Mouse (Mus musculus) stomach, embryonic 15.5 days (tissue): ENCODE measurements around the gene Zbtb9. TPM values are rescaled to one million over a fixed set of nuclear protein-coding genes. Genes with fewer than 3 reads are reported as not detected.

ENCODE experiments used
- ATAC-seq: fragments of 200-750 bp; cut with Nextera tagmentation; 2 replicates; pipeline ENCODE4 v1.8.0; 2017; ENCODE audit warnings: low read depth, moderate number of reproducible peaks, moderate TSS enrichment; ENCODE audit not compliant: insufficient read depth, low FRiP score
- H3K27ac ChIP-seq: fragments of 300-500 bp; sonication (generic); 2 replicates; pipeline ENCODE4 v1.5.1; 2015; ENCODE audit warnings: mild to moderate bottlenecking, inconsistent platforms
- H3K27me3 ChIP-seq: fragments of 300-500 bp; sonication (generic); replicated peaks from 2 replicates; pipeline ENCODE4 v1.6.1; 2015; ENCODE audit warnings: inconsistent platforms
- H3K36me3 ChIP-seq: fragments of 300-500 bp; sonication (generic); 2 replicates; pipeline ENCODE4 v1.6.1; 2015; ENCODE audit warnings: inconsistent platforms
- H3K4me1 ChIP-seq: fragments of 300-500 bp; sonication (generic); 2 replicates; pipeline ENCODE4 v1.6.1; 2015; ENCODE audit warnings: inconsistent platforms
- H3K4me2 ChIP-seq: fragments of 300-500 bp; sonication (generic); 2 replicates; pipeline ENCODE4 v1.6.1; 2015; ENCODE audit warnings: mild to moderate bottlenecking, inconsistent platforms
- H3K4me3 ChIP-seq: fragments of 300-500 bp; sonication (generic); replicated peaks from 2 replicates; pipeline ENCODE4 v1.5.1; 2015; ENCODE audit warnings: inconsistent platforms
- H3K9ac ChIP-seq: fragments of 300-500 bp; sonication (generic); 2 replicates; pipeline ENCODE4 v1.6.1; 2015; ENCODE audit warnings: inconsistent platforms
- H3K9me3 ChIP-seq: fragments of 300-500 bp; sonication (generic); 2 replicates; pipeline ENCODE4 v1.6.1; 2016; ENCODE audit warnings: inconsistent platforms
- WGBS: fragments of 180-500 bp; shearing (Covaris S2); methylation state at CpG from one replicate; pipeline ENCODE4 v1.1.7; 2015; 5-methylcytosine and 5-hydroxymethylcytosine counted together
- polyA plus RNA-seq: library from polyadenylated mRNA; unstranded; fragments of >200 nt; fragmentation: Nextera tagmentation; extraction: Ambion mirVana; gene quantifications from 2 replicates; pipeline ENCODE4 v1.2.1, GENCODE M21; 2015

Gene Zbtb9
- polyA plus RNA-seq, 1 experiment from 2014 or later = 13.3 TPM

- H3K4me3 ChIP-seq = no peak overlapping the region
- peak overlapping the region; percentile 41 for H3K4me2 ChIP-seq
- peak; percentile 63 for ATAC-seq
Measured at GRCm38 (mm10) chr17:27038335-27039050, 65.5 kb downstream of the Zbtb9 start.

GRCm38 (mm10) chr17:27039432-27040102 lies 66.6 kb downstream of the Zbtb9 start:
- no peaks in the 10 kb centered on the region for H3K36me3 ChIP-seq
- H3K4me3 ChIP-seq = no peak overlapping the region
- H3K4me1 ChIP-seq = peaks cover 42% of the 10 kb centered on the region
- no peak overlapping the region for H3K9ac ChIP-seq
- ATAC-seq = no peak
- peak overlapping the region; percentile 41; the same call in 1 of the 2 replicates for H3K4me2 ChIP-seq
- no peaks in the 10 kb centered on the region for H3K27me3 ChIP-seq
- 63% methylated on average over 10 of the region's 10 CpGs for WGBS
- H3K9me3 ChIP-seq = no peaks in the 10 kb centered on the region
- no peak overlapping the region for H3K27ac ChIP-seq

More at GRCm38 (mm10) chr17:27038335-27039050, 65.5 kb downstream of the Zbtb9 start:
- H3K9me3 ChIP-seq = no peaks in the 10 kb centered on the region
- H3K36me3 ChIP-seq = no peaks in the 10 kb centered on the region
- no peak overlapping the region for H3K9ac ChIP-seq
- WGBS = 34% methylated on average over 17 of the region's 18 CpGs
- peak overlapping the region; percentile 7; the same call in 1 of the 2 replicates for H3K27ac ChIP-seq
- peaks cover 40% of the 10 kb centered on the region for H3K4me1 ChIP-seq
- no peaks in the 10 kb centered on the region for H3K27me3 ChIP-seq

GRCm38 (mm10) chr17:27040304-27041045 lies 67.5 kb downstream of the Zbtb9 start:
- Histone ChIP-seq H3K9ac (no peak overlapping the region), H3K4me1 (peaks cover 42% of the 10 kb centered on the region), H3K4me2 (peak overlapping the region; percentile 19; the same call in 1 of the 2 replicates), H3K27ac (peak overlapping the region; percentile 31; the same call in 1 of the 2 replicates), H3K36me3 (no peaks in the 10 kb centered on the region), H3K27me3 (no peaks in the 10 kb centered on the region), H3K4me3 (no peak overlapping the region), H3K9me3 (no peaks in the 10 kb centered on the region)
- WGBS = 22% methylated on average over 20 of the region's 20 CpGs
- no peak for ATAC-seq

GRCm38 (mm10) chr17:27041046-27041786 lies 68.2 kb downstream of the Zbtb9 start:
- H3K9me3 ChIP-seq = no peaks in the 10 kb centered on the region
- no peak overlapping the region for H3K9ac ChIP-seq
- ATAC-seq = no peak
- no peaks in the 10 kb centered on the region for H3K36me3 ChIP-seq
- H3K4me3 ChIP-seq = no peak overlapping the region
- no peaks in the 10 kb centered on the region for H3K27me3 ChIP-seq
- WGBS = 50% methylated on average over 13 of the region's 13 CpGs
- H3K4me2 ChIP-seq = no peak overlapping the region
- H3K4me1 ChIP-seq = peaks cover 42% of the 10 kb centered on the region
- H3K27ac ChIP-seq = no peak overlapping the region

- peaks cover 42% of the 10 kb centered on the region for H3K4me1 ChIP-seq
- no peak overlapping the region for H3K27ac ChIP-seq
- no peaks in the 10 kb centered on the region for H3K36me3 ChIP-seq
- H3K4me2 ChIP-seq = no peak overlapping the region
- no peaks in the 10 kb centered on the region for H3K9me3 ChIP-seq
- no peak for ATAC-seq
- H3K27me3 ChIP-seq = no peaks in the 10 kb centered on the region
- WGBS = 83% methylated on average over 2 of the region's 2 CpGs
- no peak overlapping the region for H3K9ac ChIP-seq
- H3K4me3 ChIP-seq = no peak overlapping the region
Measured at GRCm38 (mm10) chr17:27041787-27042055, 68.8 kb downstream of the Zbtb9 start.

- Histone ChIP-seq H3K9me3 (no peaks in the 10 kb centered on the region), H3K9ac (no peak overlapping the region), H3K4me3 (no peak overlapping the region), H3K27ac (no peak overlapping the region), H3K27me3 (no peaks in the 10 kb centered on the region), H3K4me1 (peaks cover 41% of the 10 kb centered on the region), H3K4me2 (no peak overlapping the region), H3K36me3 (no peaks in the 10 kb centered on the region)
- WGBS = 60% methylated on average over 6 of the region's 6 CpGs
- ATAC-seq = no peak
Measured at GRCm38 (mm10) chr17:27042840-27043239, 69.9 kb downstream of the Zbtb9 start.

- no peak overlapping the region for H3K27ac ChIP-seq
- no peak for ATAC-seq
- WGBS = 85% methylated on average over 6 of the region's 6 CpGs
- peaks cover 28% of the 10 kb centered on the region for H3K4me1 ChIP-seq
- no peaks in the 10 kb centered on the region for H3K27me3 ChIP-seq
- H3K4me3 ChIP-seq = no peak overlapping the region
- no peak overlapping the region for H3K4me2 ChIP-seq
- H3K9me3 ChIP-seq = no peaks in the 10 kb centered on the region
- H3K9ac ChIP-seq = no peak overlapping the region
- H3K36me3 ChIP-seq = no peaks in the 10 kb centered on the region
Measured at GRCm38 (mm10) chr17:27045164-27045563, 72.2 kb downstream of the Zbtb9 start.

- no peak for ATAC-seq
- Histone ChIP-seq H3K36me3 (no peaks in the 10 kb centered on the region), H3K9ac (no peak overlapping the region), H3K27ac (peak overlapping the region; percentile 86), H3K27me3 (no peaks in the 10 kb centered on the region), H3K4me2 (no peak overlapping the region), H3K9me3 (no peaks in the 10 kb centered on the region), H3K4me3 (no peak overlapping the region), H3K4me1 (peaks cover 35% of the 10 kb centered on the region)
- 64% methylated on average over 14 of the region's 14 CpGs for WGBS
Measured at GRCm38 (mm10) chr17:27047762-27048444, 74.9 kb downstream of the Zbtb9 start.

GRCm38 (mm10) chr17:27048445-27049239 lies 75.7 kb downstream of the Zbtb9 start:
- H3K27me3 ChIP-seq = no peaks in the 10 kb centered on the region
- H3K4me3 ChIP-seq = no peak overlapping the region
- no peaks in the 10 kb centered on the region for H3K9me3 ChIP-seq
- peak overlapping the region; percentile 86 for H3K27ac ChIP-seq
- H3K4me2 ChIP-seq = no peak overlapping the region
- H3K9ac ChIP-seq = no peak overlapping the region
- H3K4me1 ChIP-seq = peaks cover 31% of the 10 kb centered on the region
- H3K36me3 ChIP-seq = no peaks in the 10 kb centered on the region
- 0 out of 2 replicates have a peak, but pooled peaks have one; percentile 33 for ATAC-seq
- 50% methylated on average over 14 of the region's 14 CpGs for WGBS

- 0 out of 2 replicates have a peak overlapping the region, but pooled peaks have one; percentile 37 for H3K4me2 ChIP-seq
- no peak for ATAC-seq
- WGBS = 66% methylated on average over 5 of the region's 5 CpGs
- no peak overlapping the region for H3K4me3 ChIP-seq
- peaks cover 28% of the 10 kb centered on the region for H3K4me1 ChIP-seq
- H3K27ac ChIP-seq = peak overlapping the region; percentile 46; the same call in 1 of the 2 replicates
- no peaks in the 10 kb centered on the region for H3K9me3 ChIP-seq
- H3K9ac ChIP-seq = no peak overlapping the region
- no peaks in the 10 kb centered on the region for H3K36me3 ChIP-seq
- H3K27me3 ChIP-seq = no peaks in the 10 kb centered on the region
Measured at GRCm38 (mm10) chr17:27050853-27051252, 77.9 kb downstream of the Zbtb9 start.
